In genomic region chr2:153499154-153499553, GRCm38 (mm10) we compare ENCODE assay signal across 11 mouse cellular contexts. TPM values are rescaled to one million over a fixed set of nuclear protein-coding genes. Genes with fewer than 3 reads are reported as not detected.
DNase-seq lines count a peak whose midpoint lies in the region; TF ChIP-seq lines count a peak whose summit lies in the region.
"Had no signal": no experiment of that assay in that cellular context is flagged by ENCODE, and none has a peak within 500 bp of the region (broad histone marks: within the 10 kb centered on the region; RNA-seq: fewer than 3 reads in every experiment).

No protein-coding gene starts in this region.

- intact Hi-C loops in heart, postnatal 36 days (cut with DNase I) = no loop called here
- intact Hi-C loops in left cerebral cortex, postnatal 4 days (cut with DNase I) = no loop called here

- WGBS in heart, embryonic 10.5 days = 51% methylated on average over 4 of the region's 4 CpGs
- 59% methylated on average over 4 of the region's 4 CpGs for WGBS in liver, adult 2 months

- no peak for TF ChIP-seq POLR2A in liver, adult 2 months (IDR thresholded peaks at IDR 0.05; ENCODE audit: extremely low read depth, insufficient read depth, low read length)

- H3K36me3 ChIP-seq in heart, embryonic 10.5 days = peaks cover 4% of the 10 kb centered on the region; the same call in 1 of the 2 replicates
- no peaks in the 10 kb centered on the region for H3K36me3 ChIP-seq in liver, adult 2 months (ENCODE audit: control insufficient read depth, insufficient read depth, low read length)
- H3K36me3 ChIP-seq: embryonic facial prominence, embryonic 15.5 days; neural tube, embryonic 12.5 days had no signal

- H3K79me2 ChIP-seq in liver, adult 2 months (ENCODE audit: control insufficient read depth, insufficient read depth, low read length) = no peaks in the 10 kb centered on the region

- no peaks in the 10 kb centered on the region for H3K27me3 ChIP-seq in heart, embryonic 10.5 days (ENCODE audit: insufficient read depth, poor library complexity, severe bottlenecking)
- H3K27me3 ChIP-seq in liver, adult 2 months (ENCODE audit: control insufficient read depth, insufficient read depth, low read length) = no peaks in the 10 kb centered on the region
- H3K27me3 ChIP-seq: embryonic facial prominence, embryonic 15.5 days had no signal

- peak; percentile 54 for TF ChIP-seq CTCF in liver, adult 2 months (IDR thresholded peaks at IDR 0.05; ENCODE audit: low read depth, low read length)

- peaks cover 42% of the 10 kb centered on the region for H3K4me1 ChIP-seq in heart, embryonic 10.5 days
- H3K4me1 ChIP-seq in liver, adult 2 months (ENCODE audit: control insufficient read depth, insufficient read depth, low read length) = peaks cover 9% of the 10 kb centered on the region; the same call in 1 of the 2 replicates

- H3K4me3 ChIP-seq in heart, embryonic 10.5 days = no peak overlapping the region
- no peak overlapping the region for H3K4me3 ChIP-seq in liver, adult 2 months (ENCODE audit: insufficient read depth, low read depth, low read length)
- H3K4me3 ChIP-seq: embryonic facial prominence, embryonic 15.5 days; neural tube, embryonic 12.5 days had no signal

- no peaks in the 10 kb centered on the region for H3K9me3 ChIP-seq in heart, embryonic 10.5 days
- H3K9me3 ChIP-seq: embryonic facial prominence, embryonic 15.5 days; neural tube, embryonic 12.5 days had no signal

- DNase-seq in heart, embryonic 10.5 days (ENCODE audit: low spot score) = no peak
- DNase-seq in heart, postnatal 36 days = no peak
- peak; percentile 80 for DNase-seq in 3T3-L1 (ENCODE audit: low read depth, low spot score)
- DNase-seq in ES-CJ7 (ENCODE audit: low read depth, low spot score) = peak; percentile 87
- DNase-seq in liver, adult 2 months (ENCODE audit: extremely low read depth, low read depth, low spot score) = peak; percentile 57
- DNase-seq in thymus, postnatal 25 days = no peak
- DNase-seq in left cerebral cortex, postnatal 4 days = no peak
- DNase-seq: kidney, postnatal 4 days had no signal

- H3K9ac ChIP-seq in liver, adult 2 months (ENCODE audit: low read depth, low read length) = no peak overlapping the region
- H3K9ac ChIP-seq: embryonic facial prominence, embryonic 15.5 days; neural tube, embryonic 12.5 days had no signal

- 0 out of 2 replicates have a peak overlapping the region, but pooled peaks have one; percentile 48 for H3K27ac ChIP-seq in heart, embryonic 10.5 days
- no peak overlapping the region for H3K27ac ChIP-seq in liver, adult 2 months (replicated peaks; ENCODE audit: insufficient read depth, low read depth, low read length)
- H3K27ac ChIP-seq: embryonic facial prominence, embryonic 15.5 days; neural tube, embryonic 12.5 days had no signal

RNA-seq across cellular contexts. Expression of gene 4930404H24Rik, which starts 6.6 kb away (rescaled TPM):
- polyA plus RNA-seq in heart, embryonic 10.5 days (2016; fragmentation: Nextera tagmentation; extraction: Ambion mirVana) = not detected in 2 replicates
- total RNA-seq in heart, postnatal 36 days (2021) = not detected
- total RNA-seq in liver, adult 2 months (2014; rRNA removed) = not detected in 2 replicates
- not detected in 2 replicates for polyA plus RNA-seq in liver, adult 2 months (2012; rRNA removed)
- total RNA-seq in left cerebral cortex, postnatal 4 days (2021) = not detected
- polyA plus RNA-seq: embryonic facial prominence, embryonic 15.5 days; heart, embryonic 14.5 days; neural tube, embryonic 12.5 days had no signal

RNA-seq across cellular contexts. Expression of gene Nol4l, which starts 30.6 kb away (rescaled TPM):
- 20.8 and 21.4 TPM in 2 replicates for polyA plus RNA-seq in heart, embryonic 10.5 days (2016; fragmentation: Nextera tagmentation; extraction: Ambion mirVana)
- 1 to 10 TPM; 3.9 to 4.0 TPM for total RNA-seq in heart, postnatal 36 days (2021)
- 0.18 and 0.34 TPM in 2 replicates for total RNA-seq in liver, adult 2 months (2014; rRNA removed)
- 0.44 and 0.80 TPM in 2 replicates for polyA plus RNA-seq in liver, adult 2 months (2012; rRNA removed)
- total RNA-seq in left cerebral cortex, postnatal 4 days (2021) = 100 to 1,000 TPM; 111 to 122 TPM

Comparison
In these comparisons a context has a peak if more than half of its experiments do, and no peak if none do; other contexts are left out.
1. DNase-seq: peak in 3T3-L1 (single experiment), ES-CJ7 (single experiment) and liver, adult 2 months (single experiment); none in heart, embryonic 10.5 days (single experiment), heart, postnatal 36 days (0 of 2), thymus, postnatal 25 days (single experiment) and left cerebral cortex, postnatal 4 days (single experiment).
2. RNA of gene Nol4l, which starts 30.6 kb away (total RNA-seq): 111 to 122 TPM in left cerebral cortex, postnatal 4 days; 3.9 to 4.0 TPM in heart, postnatal 36 days and 0.18 to 0.34 TPM in liver, adult 2 months; every median in the first group is over 10 times any median in the second.